Mouse (Mus musculus) hematopoietic multipotent progenitor cell, adult 10-12 weeks (in vitro differentiated cells): ENCODE results near the gene Vstm4. TPM values are rescaled to one million over a fixed set of nuclear protein-coding genes. Genes with fewer than 3 reads are reported as not detected.

Experiments
- polyA plus RNA-seq: library from polyadenylated mRNA; stranded (reverse); fragments of >175 nt; gene quantifications from 2 replicates; pipeline ENCODE4 v1.2.3, GENCODE M21; 2012; ENCODE audit warnings: low replicate concordance

The Vstm4 gene
- 0.87 and 1.9 TPM in 2 replicates for polyA plus RNA-seq

GRCm38 (mm10) chr14:32856681-32857328 is at the start of gene Vstm4:
Gene Vstm4 (plus strand): TSS chr14:32856756.

GRCm38 (mm10) chr14:32833847-32834246 is 22.7 kb upstream of the Vstm4 start, which contains the start of gene Fam170b:
Gene Fam170b (plus strand): TSS chr14:32833962.

Other genes starting within 250 kb of the Vstm4 start
- 0.74 and 1.2 TPM in 2 replicates for gene 3425401B19Rik, start 171.5 kb upstream of the Vstm4 start, polyA plus RNA-seq
- 0.24 and 2.3 TPM in 2 replicates for gene Tmem273, start 70.8 kb upstream of the Vstm4 start, polyA plus RNA-seq
- gene Fam170b, start 22.8 kb upstream of the Vstm4 start, polyA plus RNA-seq: 0.18 TPM in 1 of 2 replicates, not detected in the other
- not detected in 2 replicates for gene Lrrc18, start 134.6 kb downstream of the Vstm4 start, polyA plus RNA-seq